Mouse (Mus musculus): ENCODE measurements at regions not wholly inside any gene's neighbourhood (a gene's known extent, or its start where the extent isn't known, plus 50 kb on each side); places are given as distances from the start of the nearest gene placed in this dataset.

- TF ChIP-seq CTCF (IDR thresholded peaks at IDR 0.05; ENCODE audit: borderline replicate concordance, insufficient read depth, low read length), result no peak
- no peak for TF ChIP-seq POLR2A (IDR thresholded peaks at IDR 0.05; ENCODE audit: low read depth, low read length)
These were observed 254.8 kb downstream of the Pcdh18 start for GRCm38 (mm10) chr3:49502351-49502750.
